Mouse (Mus musculus) brain, embryonic 14.5 days (tissue): ENCODE measurements around the gene Olfr701.

ENCODE experiments used
- CTCF ChIP-seq: fragments of 200-500 bp; IDR thresholded peaks from 2 replicates; pipeline ENCODE4 v1.5.1; 2012; ENCODE audit warnings: inconsistent platforms, mild to moderate bottlenecking, moderate library complexity, borderline replicate concordance; ENCODE audit not compliant: insufficient read depth, insufficient read length; ENCODE audit errors: extremely low read depth
- POLR2A ChIP-seq: fragments of 200-500 bp; IDR thresholded peaks from 2 replicates; pipeline ENCODE4 v1.6.1; 2012; ENCODE audit warnings: mild to moderate bottlenecking, inconsistent platforms, borderline replicate concordance; ENCODE audit not compliant: poor library complexity, insufficient read depth, insufficient read length, severe bottlenecking; ENCODE audit errors: extremely low read depth

DNA sequence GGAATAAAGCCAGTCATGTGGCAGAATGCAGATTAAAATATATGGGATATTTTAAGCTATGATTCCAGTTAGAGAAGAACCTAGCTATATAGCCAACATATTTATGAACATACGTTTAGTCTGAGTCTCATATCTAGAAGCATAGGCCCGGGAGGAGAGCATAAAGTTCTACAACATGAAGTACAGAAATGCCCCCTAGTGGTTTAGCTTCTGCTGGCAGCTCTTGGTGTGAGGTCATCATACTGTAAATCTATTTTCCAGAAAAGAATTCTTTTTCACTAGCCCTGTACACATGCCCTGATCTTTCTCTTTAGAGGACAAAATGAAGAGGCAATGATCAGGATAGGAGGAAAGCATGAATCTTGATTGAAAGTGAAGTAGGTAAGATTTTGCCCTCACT, 1.8 kb downstream of the Olfr701 start:
- TF ChIP-seq POLR2A (no peak), CTCF (peak; percentile 3; the same call in 1 of the 2 replicates)
